Mouse (Mus musculus) stomach, postnatal 0 days (tissue): ENCODE results near the gene Mrm3.

Source experiments
- CTCF ChIP-seq: IDR thresholded peaks from 2 replicates; pipeline ENCODE4 v1.5.1; 2016; ENCODE audit warnings: antibody characterized with exemption, low read depth, mild to moderate bottlenecking, moderate library complexity
- EP300 ChIP-seq: optimal IDR thresholded peaks from 2 replicates; pipeline ENCODE3; 2016; ENCODE audit warnings: antibody characterized with exemption

GRCm38 (mm10) chr11:76253145-76253917, 9.8 kb downstream of the Mrm3 start:
- TF ChIP-seq EP300 (no peak), CTCF (peak; percentile 96)
